Comparison of ENCODE assay signal across 9 mouse cellular contexts in genomic region chr7:144935563-144935962, GRCm38 (mm10). TPM values are rescaled to one million over a fixed set of nuclear protein-coding genes. Genes with fewer than 3 reads are reported as not detected.
DNase-seq lines count a peak whose midpoint lies in the region; ATAC-seq and TF ChIP-seq lines count a peak whose summit lies in the region.
"Had no signal": no experiment of that assay in that cellular context is flagged by ENCODE, and none has a peak within 500 bp of the region (broad histone marks: within the 10 kb centered on the region; RNA-seq: fewer than 3 reads in every experiment).

No protein-coding gene starts in this region.

- no peak overlapping the region for H3K9ac ChIP-seq in lung, embryonic 14.5 days
- H3K9ac ChIP-seq in kidney, embryonic 16.5 days (replicated peaks; ENCODE audit: low read length), result no peak overlapping the region; the same call in 1 of the 2 replicates

- H3K27me3 ChIP-seq in lung, embryonic 14.5 days (ENCODE audit: insufficient read depth, low read length), result peaks cover 11% of the 10 kb centered on the region; the same call in 1 of the 2 replicates
- H3K27me3 ChIP-seq in kidney, embryonic 16.5 days (ENCODE audit: insufficient read depth, low read length), result no peaks in the 10 kb centered on the region

- DNase-seq in frontal cortex, postnatal 25 days (ENCODE audit: low spot score in 2 of 2), result no peak
- DNase-seq in lung, embryonic 14.5 days, result peak; percentile 68
- no peak for DNase-seq in lung, adult 18-20 months
- peak; percentile 86 for DNase-seq in cerebellum, adult 9-10 months
- peak; percentile 35 for DNase-seq in right cerebral cortex, postnatal 4 days
- DNase-seq in urinary bladder, postnatal 25 days (ENCODE audit: low spot score), result no peak

- no peaks in the 10 kb centered on the region for H3K9me3 ChIP-seq in lung, embryonic 14.5 days (ENCODE audit: low read depth, low read length)
- no peaks in the 10 kb centered on the region for H3K9me3 ChIP-seq in kidney, embryonic 16.5 days (ENCODE audit: low read length)

- H3K4me2 ChIP-seq in lung, embryonic 14.5 days, result no peak overlapping the region
- H3K4me2 ChIP-seq in kidney, embryonic 16.5 days (replicated peaks; ENCODE audit: low read depth, low read length), result peak overlapping the region; percentile 96

- 50% methylated on average over 5 of the region's 5 CpGs for WGBS in lung, embryonic 14.5 days
- WGBS in kidney, embryonic 16.5 days, result 51% methylated on average over 5 of the region's 5 CpGs

- no peak overlapping the region for H3K27ac ChIP-seq in lung, embryonic 14.5 days (ENCODE audit: low read depth)
- H3K27ac ChIP-seq in kidney, embryonic 16.5 days (ENCODE audit: low read length), result peak overlapping the region; percentile 16; the same call in 1 of the 2 replicates

- H3K4me3 ChIP-seq in lung, embryonic 14.5 days (ENCODE audit: low read depth, low read length), result no peak overlapping the region
- peak overlapping the region; percentile 85; the same call in 1 of the 2 replicates for H3K4me3 ChIP-seq in kidney, embryonic 16.5 days (ENCODE audit: low read length)

- peak; percentile 59 for ATAC-seq in frontal cortex, adult (ENCODE audit: low TSS enrichment)
- ATAC-seq in lung, embryonic 14.5 days (ENCODE audit: insufficient read depth), result no peak
- ATAC-seq in kidney, embryonic 16.5 days (ENCODE audit: low FRiP score, low TSS enrichment), result no peak

- no peaks in the 10 kb centered on the region for H3K4me1 ChIP-seq in lung, embryonic 14.5 days (ENCODE audit: insufficient read depth)
- peaks cover 30% of the 10 kb centered on the region for H3K4me1 ChIP-seq in kidney, embryonic 16.5 days (ENCODE audit: insufficient read depth, low read length)

- peak; percentile 70 for TF ChIP-seq CTCF in lung, embryonic 14.5 days (IDR thresholded peaks at IDR 0.05; ENCODE audit: low read depth)

- peaks cover 72% of the 10 kb centered on the region for H3K36me3 ChIP-seq in lung, embryonic 14.5 days (ENCODE audit: insufficient read depth)
- peaks cover 58% of the 10 kb centered on the region for H3K36me3 ChIP-seq in kidney, embryonic 16.5 days (ENCODE audit: insufficient read depth, low read length)

RNA-seq across cellular contexts. Expression of gene Ccnd1, which starts 4.2 kb away (rescaled TPM):
- 148 and 154 TPM in 2 replicates for polyA plus RNA-seq in lung, embryonic 14.5 days (2014; fragmentation: Nextera tagmentation; extraction: Ambion mirVana)
- 185 and 234 TPM in 2 replicates for polyA plus RNA-seq in kidney, embryonic 16.5 days (2015; fragmentation: Nextera tagmentation; extraction: Ambion mirVana)

RNA-seq across cellular contexts. Expression of gene LTO1, which starts 20.7 kb away (rescaled TPM):
- polyA plus RNA-seq in lung, embryonic 14.5 days (2014; fragmentation: Nextera tagmentation; extraction: Ambion mirVana), result 22.1 and 22.3 TPM in 2 replicates
- polyA plus RNA-seq in kidney, embryonic 16.5 days (2015; fragmentation: Nextera tagmentation; extraction: Ambion mirVana), result 31.4 and 33.7 TPM in 2 replicates

RNA-seq across cellular contexts. Expression of gene Fgf15, which starts 39.2 kb away (rescaled TPM):
- not detected in 2 replicates for polyA plus RNA-seq in lung, embryonic 14.5 days (2014; fragmentation: Nextera tagmentation; extraction: Ambion mirVana)
- polyA plus RNA-seq in kidney, embryonic 16.5 days (2015; fragmentation: Nextera tagmentation; extraction: Ambion mirVana), result 2.9 and 3.1 TPM in 2 replicates
- polyA plus RNA-seq: liver, embryonic 16.5 days had no signal

Comparison
In these comparisons a context has a peak if more than half of its experiments do, and no peak if none do; other contexts are left out.
1. DNase-seq: peak in lung, embryonic 14.5 days (single experiment), cerebellum, adult 9-10 months (single experiment) and right cerebral cortex, postnatal 4 days (single experiment); none in frontal cortex, postnatal 25 days (0 of 2), lung, adult 18-20 months (0 of 2) and urinary bladder, postnatal 25 days (single experiment).